11 mouse cellular contexts compared by ENCODE assay signal in genomic region chr7:111713828-111714600, GRCm38 (mm10).
A peak's percentile ranks its signal among the peaks of the same experiment; 100 is the strongest.
DNase-seq lines count a peak whose midpoint lies in the region; ATAC-seq and TF ChIP-seq lines count a peak whose summit lies in the region.
"Had no signal": no experiment of that assay in that cellular context is flagged by ENCODE, and none has a peak within 500 bp of the region (broad histone marks: within the 10 kb centered on the region; RNA-seq: fewer than 3 reads in every experiment).

No protein-coding gene starts in this region.

- no peaks in the 10 kb centered on the region for H3K36me3 ChIP-seq in heart, postnatal 0 days (replicated peaks; ENCODE audit: control insufficient read depth, insufficient read depth, low read length)
- no peaks in the 10 kb centered on the region for H3K36me3 ChIP-seq in kidney, postnatal 0 days (ENCODE audit: insufficient read depth, low read length)
- H3K36me3 ChIP-seq: embryonic facial prominence, embryonic 12.5 days had no signal

- no peak for TF ChIP-seq CTCF in left cerebral cortex, adult 2 months (IDR thresholded peaks at IDR 0.05)
- no peak for TF ChIP-seq CTCF in heart, postnatal 0 days (IDR thresholded peaks at IDR 0.05; ENCODE audit: low read depth)
- TF ChIP-seq CTCF in kidney, postnatal 0 days (IDR thresholded peaks at IDR 0.05; ENCODE audit: low read depth), result no peak

- peak overlapping the region; percentile 28; the same call in 1 of the 2 replicates for H3K27ac ChIP-seq in left cerebral cortex, adult 2 months
- H3K27ac ChIP-seq in heart, postnatal 0 days (ENCODE audit: low read depth), result peak overlapping the region; percentile 56
- H3K27ac ChIP-seq in kidney, postnatal 0 days, result peak overlapping the region; percentile 50
- H3K27ac ChIP-seq: embryonic facial prominence, embryonic 12.5 days had no signal

- no peak overlapping the region for H3K4me3 ChIP-seq in left cerebral cortex, adult 2 months
- H3K4me3 ChIP-seq in heart, postnatal 0 days (ENCODE audit: low read depth, low read length), result no peak overlapping the region
- H3K4me3 ChIP-seq in kidney, postnatal 0 days (replicated peaks; ENCODE audit: low read depth, low read length), result no peak overlapping the region
- H3K4me3 ChIP-seq: embryonic facial prominence, embryonic 12.5 days had no signal

- H3K9me3 ChIP-seq in heart, postnatal 0 days (replicated peaks; ENCODE audit: control insufficient read depth, low read length), result 0 out of 2 replicates have a peak, but pooled peaks cover 4% of the 10 kb centered on the region
- no peaks in the 10 kb centered on the region for H3K9me3 ChIP-seq in kidney, postnatal 0 days (replicated peaks; ENCODE audit: low read length)
- H3K9me3 ChIP-seq: embryonic facial prominence, embryonic 12.5 days had no signal

- 56% methylated on average over 3 of the region's 3 CpGs for WGBS in heart, postnatal 0 days
- 55% methylated on average over 3 of the region's 3 CpGs for WGBS in kidney, postnatal 0 days

- peaks cover 27% of the 10 kb centered on the region for H3K4me1 ChIP-seq in heart, postnatal 0 days (ENCODE audit: control insufficient read depth, insufficient read depth)
- peaks cover 5% of the 10 kb centered on the region for H3K4me1 ChIP-seq in kidney, postnatal 0 days (replicated peaks; ENCODE audit: insufficient read depth, low read length)
- H3K4me1 ChIP-seq: embryonic facial prominence, embryonic 12.5 days had no signal

- H3K9ac ChIP-seq in heart, postnatal 0 days (replicated peaks; ENCODE audit: low read depth, low read length), result no peak overlapping the region
- no peak overlapping the region for H3K9ac ChIP-seq in kidney, postnatal 0 days (ENCODE audit: low read depth, low read length)
- H3K9ac ChIP-seq: embryonic facial prominence, embryonic 12.5 days had no signal

- intact Hi-C loops in left cerebral cortex, adult 2 months (cut with DNase I), result loop anchor here (5.0 kb wide), 1 partner anchor 253 kb away; no protein-coding TSS in a partner anchor
- intact Hi-C loops in left cerebral cortex, postnatal 4 days (cut with DNase I), result no loop called here

- ATAC-seq in heart, postnatal 0 days (ENCODE audit: insufficient read depth, low read depth), result 0 out of 2 replicates have a peak, but pooled peaks have one; percentile 19
- no peak for ATAC-seq in kidney, postnatal 0 days (replicated peaks; ENCODE audit: low FRiP score, low read depth)

- no peaks in the 10 kb centered on the region for H3K27me3 ChIP-seq in heart, postnatal 0 days (ENCODE audit: control insufficient read depth, insufficient read depth, low read length)
- H3K27me3 ChIP-seq in kidney, postnatal 0 days (ENCODE audit: insufficient read depth, low read length), result no peaks in the 10 kb centered on the region
- H3K27me3 ChIP-seq: embryonic facial prominence, embryonic 12.5 days had no signal

- no peak for DNase-seq in left cerebral cortex, adult 2 months (ENCODE audit: extremely low spot score in 1 of 2, low spot score in 2 of 2)
- DNase-seq in left cerebral cortex, postnatal 4 days, result no peak
- DNase-seq in heart, postnatal 0 days (ENCODE audit: low spot score), result no peak
- peak; percentile 67 for DNase-seq in kidney, postnatal 0 days (ENCODE audit: low spot score)
- DNase-seq in lung, postnatal 14 days, result peak; percentile 18
- no peak for DNase-seq in adrenal gland, postnatal 10 days
- DNase-seq in right cerebral cortex, postnatal 25 days, result no peak
- no peak for DNase-seq in B cell, adult 2 months
- DNase-seq: adrenal gland, adult 2 months; cerebellum, postnatal 14 days had no signal

- TF ChIP-seq EP300 in heart, postnatal 0 days (IDR thresholded peaks at IDR 0.05; ENCODE audit: low read depth), result 0 out of 2 replicates have a peak, but pooled peaks have one; percentile 73

- no peak overlapping the region for H3K4me2 ChIP-seq in heart, postnatal 0 days (ENCODE audit: low read depth, low read length)
- no peak overlapping the region for H3K4me2 ChIP-seq in kidney, postnatal 0 days (ENCODE audit: low read length)
- H3K4me2 ChIP-seq: embryonic facial prominence, embryonic 12.5 days had no signal

Comparison
In these comparisons a context has a peak if more than half of its experiments do, and no peak if none do; other contexts are left out.
1. DNase-seq: peak in kidney, postnatal 0 days (single experiment) and lung, postnatal 14 days (single experiment); none in left cerebral cortex, adult 2 months (0 of 2), left cerebral cortex, postnatal 4 days (single experiment), heart, postnatal 0 days (single experiment), adrenal gland, postnatal 10 days (single experiment), right cerebral cortex, postnatal 25 days (single experiment) and B cell, adult 2 months (0 of 2).
2. Peak in every context shown above with its lines, with median percentiles within 50 percentile points of each other: H3K27ac ChIP-seq.